Mouse (Mus musculus) spleen, adult 2 months (tissue): Measurements from ENCODE around the gene Igf2bp3. TPM values are rescaled to one million over a fixed set of nuclear protein-coding genes. Genes with fewer than 3 reads are reported as not detected.

Source experiments
- DNase-seq, 2 experiments: peaks; one replicate each; pipeline versions ENCODE4 v3.0.0 to v3.0.0-alpha.2; 2012 to 2021; ENCODE audit warnings: low spot score in 2 of 2, low read depth in 1 of 2
- H3K27ac ChIP-seq: fragments of 200-500 bp; 2 replicates; pipeline ENCODE4 v1.5.1; 2012; ENCODE audit warnings: low read length, inconsistent platforms; ENCODE audit not compliant: insufficient read depth
- H3K27me3 ChIP-seq: fragments of 200-500 bp; 2 replicates; pipeline ENCODE4 v1.6.1; 2012; ENCODE audit warnings: mild to moderate bottlenecking, moderate library complexity, low read length, inconsistent platforms; ENCODE audit not compliant: control insufficient read depth, insufficient read depth
- H3K36me3 ChIP-seq: fragments of 200-500 bp; 2 replicates; pipeline ENCODE4 v1.6.1; 2012; ENCODE audit warnings: mild to moderate bottlenecking, low read length, inconsistent platforms; ENCODE audit not compliant: control insufficient read depth, insufficient read depth
- H3K4me1 ChIP-seq: fragments of 200-500 bp; 2 replicates; pipeline ENCODE4 v1.6.1; 2011; ENCODE audit warnings: inconsistent platforms; ENCODE audit not compliant: control insufficient read depth, insufficient read depth, insufficient read length
- H3K4me3 ChIP-seq: fragments of 200-500 bp; 2 replicates; pipeline ENCODE4 v1.5.1; 2011; ENCODE audit warnings: mild to moderate bottlenecking, inconsistent platforms; ENCODE audit not compliant: insufficient read depth, insufficient read length; ENCODE audit errors: extremely low read depth
- CTCF ChIP-seq: fragments of 200-500 bp; IDR thresholded peaks from 2 replicates; pipeline ENCODE4 v1.5.1; 2011; ENCODE audit warnings: mild to moderate bottlenecking, inconsistent platforms; ENCODE audit not compliant: insufficient read depth, insufficient read length, insufficient replicate concordance; ENCODE audit errors: extremely low read depth
- POLR2A ChIP-seq: fragments of 200-500 bp; IDR thresholded peaks from 2 replicates; pipeline ENCODE4 v1.6.1; 2011; ENCODE audit warnings: low read depth, low read length, inconsistent platforms
- WGBS: fragments of 180-500 bp; shearing (Covaris S2); methylation state at CpG from one replicate; pipeline ENCODE4 v1.1.7; 2018; 5-methylcytosine and 5-hydroxymethylcytosine counted together
- polyA plus RNA-seq: library from polyadenylated mRNA; depleted of rRNA; stranded (reverse); fragments of >200 nt; gene quantifications from 2 replicates; pipeline ENCODE4 v1.2.3, GENCODE M21; 2012

Gene Igf2bp3
- polyA plus RNA-seq, 1 experiment = 0.08 TPM

GRCm38 (mm10) chr6:49120370-49120769 is 94.4 kb downstream of the Igf2bp3 start:
- Histone ChIP-seq H3K4me1 (no peaks in the 10 kb centered on the region), H3K27me3 (no peaks in the 10 kb centered on the region), H3K4me3 (no peak overlapping the region), H3K27ac (no peak overlapping the region), H3K36me3 (no peaks in the 10 kb centered on the region)
- no peak for DNase-seq
- 92% methylated on average over 3 of the region's 3 CpGs for WGBS
- TF ChIP-seq POLR2A (no peak), CTCF (no peak)

- no peaks in the 10 kb centered on the region for H3K4me1 ChIP-seq
- H3K27ac ChIP-seq = no peak overlapping the region
- DNase-seq = no peak
- TF ChIP-seq POLR2A (no peak), CTCF (no peak)
- H3K36me3 ChIP-seq = no peaks in the 10 kb centered on the region
- 38% methylated on average over 1 of the region's 1 CpGs for WGBS
- no peak overlapping the region for H3K4me3 ChIP-seq
- no peaks in the 10 kb centered on the region for H3K27me3 ChIP-seq
Measured at GRCm38 (mm10) chr6:49119462-49120135, 95.2 kb downstream of the Igf2bp3 start.

- no peak overlapping the region for H3K4me3 ChIP-seq
- WGBS = 88% methylated on average over 8 of the region's 8 CpGs
- no peaks in the 10 kb centered on the region for H3K4me1 ChIP-seq
- no peak for DNase-seq
- TF ChIP-seq POLR2A (no peak), CTCF (no peak)
- no peaks in the 10 kb centered on the region for H3K36me3 ChIP-seq
- H3K27me3 ChIP-seq = no peaks in the 10 kb centered on the region
- no peak overlapping the region for H3K27ac ChIP-seq
Measured at GRCm38 (mm10) chr6:49118446-49118845, 96.3 kb downstream of the Igf2bp3 start.

GRCm38 (mm10) chr6:49116241-49116640 is 98.5 kb downstream of the Igf2bp3 start:
- H3K27me3 ChIP-seq = no peaks in the 10 kb centered on the region
- no peak for TF ChIP-seq POLR2A
- TF ChIP-seq CTCF = no peak
- no peak overlapping the region for H3K27ac ChIP-seq
- no peaks in the 10 kb centered on the region for H3K36me3 ChIP-seq
- no peak overlapping the region for H3K4me3 ChIP-seq
- no peak for DNase-seq
- no peaks in the 10 kb centered on the region for H3K4me1 ChIP-seq
- WGBS = 86% methylated on average over 8 of the region's 8 CpGs

- no peak for TF ChIP-seq POLR2A
- TF ChIP-seq CTCF = no peak
- H3K4me1 ChIP-seq = no peaks in the 10 kb centered on the region
- no peak for DNase-seq
- 42% methylated on average over 5 of the region's 5 CpGs for WGBS
- H3K27me3 ChIP-seq = no peaks in the 10 kb centered on the region
- H3K27ac ChIP-seq = no peak overlapping the region
- no peak overlapping the region for H3K4me3 ChIP-seq
- H3K36me3 ChIP-seq = no peaks in the 10 kb centered on the region
Measured at GRCm38 (mm10) chr6:49115550-49115949, 99.2 kb downstream of the Igf2bp3 start.

- WGBS = 88% methylated on average over 6 of the region's 6 CpGs
- Histone ChIP-seq H3K27me3 (no peaks in the 10 kb centered on the region), H3K36me3 (no peaks in the 10 kb centered on the region), H3K27ac (no peak overlapping the region), H3K4me1 (no peaks in the 10 kb centered on the region), H3K4me3 (no peak overlapping the region)
- DNase-seq = no peak
- no peak for TF ChIP-seq POLR2A
- no peak for TF ChIP-seq CTCF
Measured at GRCm38 (mm10) chr6:49114457-49114856, 100.3 kb downstream of the Igf2bp3 start.

GRCm38 (mm10) chr6:49113895-49114294 is 100.9 kb downstream of the Igf2bp3 start:
- no peak for DNase-seq
- no peak for TF ChIP-seq POLR2A
- TF ChIP-seq CTCF = no peak
- Histone ChIP-seq H3K27ac (no peak overlapping the region), H3K4me3 (no peak overlapping the region), H3K27me3 (no peaks in the 10 kb centered on the region), H3K36me3 (no peaks in the 10 kb centered on the region), H3K4me1 (no peaks in the 10 kb centered on the region)
- 94% methylated on average over 7 of the region's 7 CpGs for WGBS

GRCm38 (mm10) chr6:49109196-49109595 is 105.6 kb downstream of the Igf2bp3 start:
- H3K27ac ChIP-seq = no peak overlapping the region
- H3K27me3 ChIP-seq = no peaks in the 10 kb centered on the region
- no peak overlapping the region for H3K4me3 ChIP-seq
- H3K36me3 ChIP-seq = no peaks in the 10 kb centered on the region
- no peak for DNase-seq
- whole genome bisulfite sequencing = 90% methylated on average over 2 of the region's 2 CpGs
- H3K4me1 ChIP-seq = no peaks in the 10 kb centered on the region
- TF ChIP-seq POLR2A (no peak), CTCF (no peak)
